Mouse (Mus musculus): ENCODE measurements around the gene Cluh.
A peak's percentile ranks its signal among the peaks of the same experiment; 100 is the strongest.

Gene Cluh

GRCm38 (mm10) chr11:74649647-74650551 lies 604 bp downstream of the Cluh start:
- peak; percentile 50 for DNase-seq

- no peak for DNase-seq
Observed at GRCm38 (mm10) chr11:74650576-74651100, 1.3 kb downstream of the Cluh start.

- no peak for DNase-seq
Observed at GRCm38 (mm10) chr11:74652791-74653191, 3.5 kb downstream of the Cluh start.

GRCm38 (mm10) chr11:74653385-74653784 lies 4.1 kb downstream of the Cluh start:
- no peak for DNase-seq

- no peak for DNase-seq
Observed at GRCm38 (mm10) chr11:74655941-74656340, 6.6 kb downstream of the Cluh start.

- no peak for DNase-seq
Observed at GRCm38 (mm10) chr11:74660336-74660735, 11.0 kb downstream of the Cluh start.

- DNase-seq, result no peak
Observed at GRCm38 (mm10) chr11:74661641-74662040, 12.3 kb downstream of the Cluh start.

GRCm38 (mm10) chr11:74662221-74662620 lies 12.9 kb downstream of the Cluh start:
- no peak for DNase-seq

GRCm38 (mm10) chr11:74664279-74664678 lies 15.0 kb downstream of the Cluh start:
- no peak for DNase-seq

GRCm38 (mm10) chr11:74664906-74665305 lies 15.6 kb downstream of the Cluh start:
- DNase-seq, result no peak

GRCm38 (mm10) chr11:74665631-74666283 lies 16.5 kb downstream of the Cluh start:
- DNase-seq, result no peak

GRCm38 (mm10) chr11:74666284-74666652 lies 17.0 kb downstream of the Cluh start:
- no peak for DNase-seq

GRCm38 (mm10) chr11:74666776-74667581 lies 17.7 kb downstream of the Cluh start:
- DNase-seq, result no peak

- no peak for DNase-seq
Observed at GRCm38 (mm10) chr11:74667582-74668010, 18.3 kb downstream of the Cluh start.

- no peak for DNase-seq
Observed at GRCm38 (mm10) chr11:74668466-74668865, 19.2 kb downstream of the Cluh start.

- no peak for DNase-seq
Observed at GRCm38 (mm10) chr11:74668971-74669370, 19.7 kb downstream of the Cluh start.

GRCm38 (mm10) chr11:74670151-74670550 lies 20.9 kb downstream of the Cluh start:
- no peak for DNase-seq

GRCm38 (mm10) chr11:74671013-74671412 lies 21.7 kb downstream of the Cluh start:
- DNase-seq, result no peak

GRCm38 (mm10) chr11:74671839-74672238 lies 22.5 kb downstream of the Cluh start:
- DNase-seq, result no peak

- no peak for DNase-seq
Observed at GRCm38 (mm10) chr11:74672901-74673513, 23.7 kb downstream of the Cluh start.

GRCm38 (mm10) chr11:74673561-74673960 lies 24.3 kb downstream of the Cluh start:
- DNase-seq, result no peak

- no peak for DNase-seq
Observed at GRCm38 (mm10) chr11:74674713-74675112, 25.4 kb downstream of the Cluh start.

- DNase-seq, result peak; percentile 79
Observed at GRCm38 (mm10) chr11:74675156-74675555, 25.9 kb downstream of the Cluh start.

Data from layer of hippocampus, adult 9-11 months (tissue).